In the genomic region with DNA sequence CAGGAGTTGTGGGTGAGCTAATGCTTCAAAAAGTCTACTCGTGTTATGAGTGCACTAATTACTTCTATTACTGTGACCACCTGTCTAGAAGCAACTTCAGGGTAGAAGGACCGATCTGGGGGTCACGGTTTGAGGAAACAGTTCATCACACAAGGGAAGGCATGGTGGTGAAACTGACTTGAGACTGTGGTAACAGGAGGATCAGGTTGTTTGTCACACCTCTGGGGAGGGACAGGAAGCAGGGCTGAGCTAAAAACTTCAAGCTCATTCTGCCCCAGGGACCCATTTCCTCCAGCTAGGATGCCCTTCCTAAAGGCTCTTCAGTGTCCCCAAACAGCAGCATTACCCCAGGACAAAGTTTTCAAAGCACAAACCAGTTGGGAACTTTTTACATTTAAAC, we compare ENCODE assay signal across 24 mouse cellular contexts. TPM values are rescaled to one million over a fixed set of nuclear protein-coding genes. Genes with fewer than 3 reads are reported as not detected.
DNase-seq lines count a peak whose midpoint lies in the region; ATAC-seq and TF ChIP-seq lines count a peak whose summit lies in the region.
"Had no signal": no experiment of that assay in that cellular context is flagged by ENCODE, and none has a peak within 500 bp of the region (broad histone marks: within the 10 kb centered on the region; RNA-seq: fewer than 3 reads in every experiment).

No protein-coding gene starts in this region.

- no peak for TF ChIP-seq POLR2A in testis, adult 2 months (IDR thresholded peaks at IDR 0.05; ENCODE audit: control insufficient read depth, low read depth, low read length)

- no peak for TF ChIP-seq CTCF in testis, adult 2 months (IDR thresholded peaks at IDR 0.05; ENCODE audit: control insufficient read depth, insufficient read depth, insufficient replicate concordance, low read depth, low read length)

- H3K4me1 ChIP-seq in testis, adult 2 months (ENCODE audit: control insufficient read depth, insufficient read depth, low read length): no peaks in the 10 kb centered on the region
- H3K4me1 ChIP-seq: embryonic facial prominence, embryonic 12.5 days; heart, embryonic 15.5 days; hindbrain, embryonic 13.5 days had no signal

- H3K27me3 ChIP-seq in testis, adult 2 months (ENCODE audit: control insufficient read depth, insufficient read depth, low read length): no peaks in the 10 kb centered on the region
- H3K27me3 ChIP-seq: embryonic facial prominence, embryonic 12.5 days; forebrain, embryonic 12.5 days; heart, embryonic 15.5 days; hindbrain, embryonic 13.5 days had no signal

- no peaks in the 10 kb centered on the region for H3K36me3 ChIP-seq in testis, adult 2 months (ENCODE audit: control insufficient read depth, insufficient read depth, low read length)
- H3K36me3 ChIP-seq: embryonic facial prominence, embryonic 12.5 days; forebrain, embryonic 12.5 days; G1E; heart, embryonic 10.5 days; heart, embryonic 15.5 days; hindbrain, embryonic 13.5 days had no signal

- DNase-seq in testis, postnatal 14 days (ENCODE audit: low spot score): no peak
- peak; percentile 43 to 63 for DNase-seq in natural killer cell, adult 2 months (ENCODE audit: low spot score in 2 of 2)
- no peak for DNase-seq in gastrocnemius, adult 18-20 months (ENCODE audit: low spot score)
- no peak for DNase-seq in kidney, postnatal 25 days
- DNase-seq in cerebellum, adult 11-12 months: no peak
- DNase-seq: adrenal gland, postnatal 14 days; cerebellum, adult 2 months; cerebellum, postnatal 10 days; embryo, embryonic 11 days; gastrocnemius, postnatal 14 days; heart, adult 18-20 months; heart, postnatal 14 days had no signal

- no peak overlapping the region for H3K27ac ChIP-seq in testis, adult 2 months (ENCODE audit: control insufficient read depth, insufficient read depth, low read depth, low read length)
- H3K27ac ChIP-seq: embryonic facial prominence, embryonic 12.5 days; forebrain, embryonic 12.5 days; heart, embryonic 10.5 days; heart, embryonic 15.5 days; hindbrain, embryonic 13.5 days; hindbrain, postnatal 0 days had no signal

- H3K4me3 ChIP-seq in testis, adult 2 months (ENCODE audit: control insufficient read depth, low read depth, low read length): peak overlapping the region; percentile 30
- H3K4me3 ChIP-seq: embryonic facial prominence, embryonic 12.5 days; forebrain, embryonic 12.5 days; heart, embryonic 10.5 days; heart, embryonic 15.5 days; hindbrain, embryonic 13.5 days had no signal

- 0 out of 2 replicates have a peak, but pooled peaks have one; percentile 22 for ATAC-seq in common myeloid progenitor, adult 5-6 weeks (replicated peaks; ENCODE audit: low read depth, poor library complexity, severe bottlenecking)
- ATAC-seq in megakaryocyte, adult 5-6 weeks (ENCODE audit: poor library complexity, severe bottlenecking): peak; percentile 74
- ATAC-seq: forebrain, embryonic 16.5 days; hindbrain, postnatal 0 days; intestine, postnatal 0 days had no signal

RNA-seq across cellular contexts. Expression of a gene that starts 8.6 kb away (rescaled TPM):
- polyA plus RNA-seq in testis, adult 2 months (2012; rRNA removed): 5.8 and 6.9 TPM in 2 replicates
- 7.6 and 10.2 TPM in 2 replicates for total RNA-seq in common myeloid progenitor, adult 5-6 weeks (2017)
- 94.6 and 95.0 TPM in 2 replicates for total RNA-seq in megakaryocyte, adult 5-6 weeks (2015)
- total RNA-seq in megakaryocyte, adult 5-6 weeks (2017): 21.8 and 28.0 TPM in 2 replicates
- total RNA-seq in gastrocnemius, adult 18-20 months (2021): 1 to 10 TPM; 2.7 to 3.0 TPM

Comparison
In these comparisons a context has a peak if more than half of its experiments do, and no peak if none do; other contexts are left out.
1. DNase-seq: peak in natural killer cell, adult 2 months (2 of 2); none in testis, postnatal 14 days (single experiment), gastrocnemius, adult 18-20 months (single experiment), kidney, postnatal 25 days (0 of 2) and cerebellum, adult 11-12 months (single experiment).